Mouse (Mus musculus): ENCODE results near the gene Msi2. TPM values are rescaled to one million over a fixed set of nuclear protein-coding genes. Genes with fewer than 3 reads are reported as not detected.

Msi2 gene
- total RNA-seq, 2 experiments from 2014 or later, result 178 to 179 TPM

GRCm38 (mm10) chr11:88315393-88315792 is 402.9 kb downstream of the Msi2 start:
- intact Hi-C loops (cut with DNase I), result no loop called here

GRCm38 (mm10) chr11:88314471-88314870 is 403.8 kb downstream of the Msi2 start:
- intact Hi-C loops (cut with DNase I), result no loop called here
- DNase-seq, result no peak

More at GRCm38 (mm10) chr11:88315393-88315792, 402.9 kb downstream of the Msi2 start:
- no peak for DNase-seq

GRCm38 (mm10) chr11:88313512-88313911 is 404.8 kb downstream of the Msi2 start:
- DNase-seq, result no peak
- intact Hi-C loops (cut with DNase I), result no loop called here

GRCm38 (mm10) chr11:88311606-88312005 is 406.7 kb downstream of the Msi2 start:
- DNase-seq, result no peak
- intact Hi-C loops (cut with DNase I), result no loop called here

GRCm38 (mm10) chr11:88310773-88311172 is 407.5 kb downstream of the Msi2 start:
- no peak for DNase-seq
- intact Hi-C loops (cut with DNase I), result no loop called here

- DNase-seq, result no peak
- intact Hi-C loops (cut with DNase I), result no loop called here
Measured at GRCm38 (mm10) chr11:88309059-88309700, 409.1 kb downstream of the Msi2 start.

- DNase-seq, result no peak
- intact Hi-C loops (cut with DNase I), result no loop called here
Measured at GRCm38 (mm10) chr11:88307616-88308543, 410.4 kb downstream of the Msi2 start.

- intact Hi-C loops (cut with DNase I), result no loop called here
- DNase-seq, result no peak
Measured at GRCm38 (mm10) chr11:88305759-88306158, 412.6 kb downstream of the Msi2 start.

GRCm38 (mm10) chr11:88301619-88302018 is 416.7 kb downstream of the Msi2 start:
- DNase-seq, result no peak
- intact Hi-C loops (cut with DNase I), result loop anchor here (5.0 kb wide), 1 partner anchor 81 kb away; no protein-coding TSS in a partner anchor

GRCm38 (mm10) chr11:88299345-88299744 is 419.0 kb downstream of the Msi2 start:
- intact Hi-C loops (cut with DNase I), result no loop called here
- no peak for DNase-seq

- intact Hi-C loops (cut with DNase I), result no loop called here
- no peak for DNase-seq
Measured at GRCm38 (mm10) chr11:88297526-88297925, 420.8 kb downstream of the Msi2 start.

- intact Hi-C loops (cut with DNase I), result no loop called here
- no peak for DNase-seq
Measured at GRCm38 (mm10) chr11:88295298-88295697, 423.0 kb downstream of the Msi2 start.

- intact Hi-C loops (cut with DNase I), result loop anchor here (5.0 kb wide), 1 partner anchor 118 kb away; no protein-coding TSS in a partner anchor
- DNase-seq, result no peak
Measured at GRCm38 (mm10) chr11:88294394-88294710, 424.0 kb downstream of the Msi2 start.

- intact Hi-C loops (cut with DNase I), result loop anchor here (5.0 kb wide), 1 partner anchor 118 kb away; no protein-coding TSS in a partner anchor
- DNase-seq, result no peak
Measured at GRCm38 (mm10) chr11:88293631-88294393, 424.5 kb downstream of the Msi2 start, which contains the start of gene Ccdc182. TSS of gene Ccdc182 (plus strand) at chr11:88294058.

GRCm38 (mm10) chr11:88291688-88292087 is 426.6 kb downstream of the Msi2 start:
- DNase-seq, result no peak
- intact Hi-C loops (cut with DNase I), result loop anchor here (5.0 kb wide), 1 partner anchor 121 kb away; no protein-coding TSS in a partner anchor

- no peak for DNase-seq
- intact Hi-C loops (cut with DNase I), result loop anchor here (5.0 kb wide), 1 partner anchor 121 kb away; no protein-coding TSS in a partner anchor
Measured at GRCm38 (mm10) chr11:88291245-88291644, 427.1 kb downstream of the Msi2 start.

Small RNA genes lying within 50 kb of the gene (microRNA-seq; reads per million reads assigned to microRNA genes)
- 29.7 to 30.8 reads per million in 2 experiments for gene Mir378b

Other genes with a start within 250 kb of the Msi2 start
- gene Akap1, start 146.1 kb upstream of the Msi2 start, total RNA-seq (2021), result 10 to 100 TPM; 57.0 to 75.1 TPM
- 1 to 10 TPM; 8.4 to 9.0 TPM for gene Scpep1, start 237.0 kb upstream of the Msi2 start, total RNA-seq (2021)
- not detected for gene Elobl, start 248.4 kb upstream of the Msi2 start, total RNA-seq (2021)